Mouse (Mus musculus) forebrain, embryonic 11.5 days (tissue): ENCODE measurements around the gene Ankfy1. TPM values are rescaled to one million over a fixed set of nuclear protein-coding genes. Genes with fewer than 3 reads are reported as not detected.

ENCODE experiments used
- ATAC-seq: fragments of 200-750 bp; cut with Nextera tagmentation; replicated peaks from 2 replicates; pipeline ENCODE4 v1.8.0; 2017; ENCODE audit warnings: moderate TSS enrichment; ENCODE audit not compliant: low FRiP score
- DNase-seq: peaks from one replicate; pipeline ENCODE4 v3.0.0-alpha.2; 2017; ENCODE audit warnings: low spot score
- H3K27ac ChIP-seq: fragments of 300-500 bp; sonication (generic); 2 replicates; pipeline ENCODE4 v1.5.1; 2014; ENCODE audit warnings: low read depth, low read length
- H3K27me3 ChIP-seq: fragments of 300-500 bp; sonication (generic); 2 replicates; pipeline ENCODE4 v1.6.1; 2014; ENCODE audit warnings: mild to moderate bottlenecking, low read length, mixed read lengths; ENCODE audit not compliant: control insufficient read depth, insufficient read depth
- H3K36me3 ChIP-seq: fragments of 300-500 bp; sonication (generic); 2 replicates; pipeline ENCODE4 v1.6.1; 2014; ENCODE audit warnings: mild to moderate bottlenecking, low read length, moderate library complexity, mixed read lengths; ENCODE audit not compliant: control insufficient read depth, insufficient read depth
- H3K4me1 ChIP-seq: fragments of 300-500 bp; sonication (generic); replicated peaks from 2 replicates; pipeline ENCODE4 v1.6.1; 2014; ENCODE audit warnings: low read length, mixed read lengths; ENCODE audit not compliant: control insufficient read depth, insufficient read depth
- H3K4me2 ChIP-seq: fragments of 300-500 bp; sonication (generic); 2 replicates; pipeline ENCODE4 v1.6.1; 2014; ENCODE audit warnings: low read depth, mild to moderate bottlenecking, low read length, moderate library complexity, mixed read lengths; ENCODE audit not compliant: severe bottlenecking
- H3K4me3 ChIP-seq: fragments of 300-500 bp; sonication (generic); 2 replicates; pipeline ENCODE4 v1.5.1; 2014; ENCODE audit warnings: low read depth, low read length
- H3K9ac ChIP-seq: fragments of 300-500 bp; sonication (generic); 2 replicates; pipeline ENCODE4 v1.6.1; 2014; ENCODE audit warnings: low read length
- H3K9me3 ChIP-seq: fragments of 300-500 bp; sonication (generic); 2 replicates; pipeline ENCODE4 v1.6.1; 2016; ENCODE audit warnings: low read length, mixed read lengths; ENCODE audit not compliant: control insufficient read depth
- WGBS: fragments of 180-500 bp; shearing (Covaris S2); extraction: QIAGEN DNeasy Blood & Tissue Kit; methylation state at CpG from one replicate; pipeline ENCODE4 v1.1.7; 2014; 5-methylcytosine and 5-hydroxymethylcytosine counted together
- polyA plus RNA-seq: library from polyadenylated mRNA; unstranded; fragments of >200 nt; fragmentation: Nextera tagmentation; extraction: Ambion mirVana; gene quantifications from 2 replicates; pipeline ENCODE4 v1.2.1, GENCODE M21; 2014

The Ankfy1 gene
- polyA plus RNA-seq, 1 experiment from 2014 or later, result 33.1 TPM

- Histone ChIP-seq H3K36me3 (no peaks in the 10 kb centered on the region), H3K9me3 (no peaks in the 10 kb centered on the region), H3K9ac (no peak overlapping the region), H3K27me3 (no peaks in the 10 kb centered on the region), H3K4me2 (no peak overlapping the region), H3K4me1 (no peaks in the 10 kb centered on the region), H3K27ac (no peak overlapping the region), H3K4me3 (no peak overlapping the region)
- DNase-seq (no peak), ATAC-seq (no peak)
Measured at GRCm38 (mm10) chr11:72801182-72801581, 111.4 kb downstream of the Ankfy1 start.

- H3K27me3 ChIP-seq, result no peaks in the 10 kb centered on the region
- DNase-seq (no peak), ATAC-seq (no peak)
- no peak overlapping the region for H3K9ac ChIP-seq
- H3K4me3 ChIP-seq, result no peak overlapping the region
- no peaks in the 10 kb centered on the region for H3K4me1 ChIP-seq
- no peaks in the 10 kb centered on the region for H3K36me3 ChIP-seq
- no peaks in the 10 kb centered on the region for H3K9me3 ChIP-seq
- H3K27ac ChIP-seq, result no peak overlapping the region
- no peak overlapping the region for H3K4me2 ChIP-seq
- WGBS, result 79% methylated on average over 3 of the region's 3 CpGs
Measured at GRCm38 (mm10) chr11:72803038-72803437, 113.2 kb downstream of the Ankfy1 start.

- no peaks in the 10 kb centered on the region for H3K27me3 ChIP-seq
- no peak for DNase-seq
- no peaks in the 10 kb centered on the region for H3K36me3 ChIP-seq
- H3K4me3 ChIP-seq, result no peak overlapping the region
- H3K27ac ChIP-seq, result no peak overlapping the region
- no peak for ATAC-seq
- H3K4me1 ChIP-seq, result no peaks in the 10 kb centered on the region
- no peak overlapping the region for H3K4me2 ChIP-seq
- no peaks in the 10 kb centered on the region for H3K9me3 ChIP-seq
- H3K9ac ChIP-seq, result no peak overlapping the region
Measured at GRCm38 (mm10) chr11:72804586-72804985, 114.8 kb downstream of the Ankfy1 start.

- H3K9me3 ChIP-seq, result no peaks in the 10 kb centered on the region
- 93% methylated on average over 3 of the region's 3 CpGs for WGBS
- H3K27ac ChIP-seq, result no peak overlapping the region
- no peak overlapping the region for H3K9ac ChIP-seq
- ATAC-seq (no peak), DNase-seq (no peak)
- no peaks in the 10 kb centered on the region for H3K4me1 ChIP-seq
- no peaks in the 10 kb centered on the region for H3K36me3 ChIP-seq
- no peak overlapping the region for H3K4me2 ChIP-seq
- H3K4me3 ChIP-seq, result no peak overlapping the region
- no peaks in the 10 kb centered on the region for H3K27me3 ChIP-seq
Measured at GRCm38 (mm10) chr11:72805232-72805631, 115.4 kb downstream of the Ankfy1 start.

- no peaks in the 10 kb centered on the region for H3K36me3 ChIP-seq
- no peaks in the 10 kb centered on the region for H3K27me3 ChIP-seq
- H3K4me1 ChIP-seq, result no peaks in the 10 kb centered on the region
- no peak for ATAC-seq
- no peak overlapping the region for H3K27ac ChIP-seq
- 71% methylated on average over 2 of the region's 2 CpGs for WGBS
- H3K4me2 ChIP-seq, result no peak overlapping the region
- H3K9ac ChIP-seq, result no peak overlapping the region
- no peak overlapping the region for H3K4me3 ChIP-seq
- H3K9me3 ChIP-seq, result no peaks in the 10 kb centered on the region
- no peak for DNase-seq
Measured at GRCm38 (mm10) chr11:72806556-72806955, 116.8 kb downstream of the Ankfy1 start.

- Histone ChIP-seq H3K4me1 (no peaks in the 10 kb centered on the region), H3K36me3 (no peaks in the 10 kb centered on the region), H3K4me3 (no peak overlapping the region), H3K27me3 (no peaks in the 10 kb centered on the region), H3K9me3 (no peaks in the 10 kb centered on the region), H3K27ac (no peak overlapping the region), H3K9ac (no peak overlapping the region), H3K4me2 (no peak overlapping the region)
- ATAC-seq, result no peak
- DNase-seq, result no peak
- WGBS, result 87% methylated on average over 4 of the region's 4 CpGs
Measured at GRCm38 (mm10) chr11:72807992-72808391, 118.2 kb downstream of the Ankfy1 start.

- H3K36me3 ChIP-seq, result no peaks in the 10 kb centered on the region
- H3K4me1 ChIP-seq, result no peaks in the 10 kb centered on the region
- WGBS, result 94% methylated on average over 5 of the region's 5 CpGs
Measured at GRCm38 (mm10) chr11:72813687-72814086, 123.9 kb downstream of the Ankfy1 start.

GRCm38 (mm10) chr11:72814188-72814587 lies 124.4 kb downstream of the Ankfy1 start:
- DNase-seq, result no peak
- no peak overlapping the region for H3K4me3 ChIP-seq
- no peaks in the 10 kb centered on the region; the same call in 1 of the 2 replicates for H3K9me3 ChIP-seq
- ATAC-seq, result no peak
- H3K36me3 ChIP-seq, result no peaks in the 10 kb centered on the region
- no peaks in the 10 kb centered on the region for H3K27me3 ChIP-seq
- H3K4me1 ChIP-seq, result no peaks in the 10 kb centered on the region
- 76% methylated on average over 2 of the region's 2 CpGs for WGBS
- H3K9ac ChIP-seq, result no peak overlapping the region
- H3K4me2 ChIP-seq, result no peak overlapping the region
- no peak overlapping the region for H3K27ac ChIP-seq

More at GRCm38 (mm10) chr11:72813687-72814086, 123.9 kb downstream of the Ankfy1 start:
- no peak overlapping the region for H3K4me3 ChIP-seq
- DNase-seq (no peak), ATAC-seq (no peak)
- H3K9me3 ChIP-seq, result no peaks in the 10 kb centered on the region; the same call in 1 of the 2 replicates
- H3K4me2 ChIP-seq, result no peak overlapping the region
- no peak overlapping the region for H3K9ac ChIP-seq
- no peaks in the 10 kb centered on the region for H3K27me3 ChIP-seq
- no peak overlapping the region for H3K27ac ChIP-seq

- no peaks in the 10 kb centered on the region for H3K4me1 ChIP-seq
- H3K4me2 ChIP-seq, result no peak overlapping the region
- H3K4me3 ChIP-seq, result no peak overlapping the region
- ATAC-seq (no peak), DNase-seq (no peak)
- H3K36me3 ChIP-seq, result no peaks in the 10 kb centered on the region
- 87% methylated on average over 1 of the region's 1 CpGs for WGBS
- H3K9me3 ChIP-seq, result no peaks in the 10 kb centered on the region; the same call in 1 of the 2 replicates
- H3K27me3 ChIP-seq, result no peaks in the 10 kb centered on the region
- no peak overlapping the region for H3K27ac ChIP-seq
- H3K9ac ChIP-seq, result no peak overlapping the region
Measured at GRCm38 (mm10) chr11:72816859-72817258, 127.1 kb downstream of the Ankfy1 start.
